Mouse (Mus musculus) small intestine, adult 2 months (tissue): ENCODE measurements around the gene Tssc4. TPM values are rescaled to one million over a fixed set of nuclear protein-coding genes. Genes with fewer than 3 reads are reported as not detected.
A peak's percentile ranks its signal among the peaks of the same experiment; 100 is the strongest.

Source experiments
- H3K27ac ChIP-seq: fragments of 200-500 bp; 2 replicates; pipeline ENCODE4 v1.5.1; 2012; ENCODE audit warnings: low read depth, low read length, control low read depth, inconsistent platforms; ENCODE audit not compliant: insufficient read depth
- H3K27me3 ChIP-seq: fragments of 200-500 bp; 2 replicates; pipeline ENCODE4 v1.6.1; 2012; ENCODE audit warnings: mild to moderate bottlenecking, moderate library complexity, low read length, inconsistent platforms; ENCODE audit not compliant: control insufficient read depth, insufficient read depth
- H3K36me3 ChIP-seq: fragments of 200-500 bp; 2 replicates; pipeline ENCODE4 v1.6.1; 2012; ENCODE audit warnings: mild to moderate bottlenecking, low read length, control low read depth, inconsistent platforms; ENCODE audit not compliant: control insufficient read depth, insufficient read depth
- H3K4me1 ChIP-seq: fragments of 200-500 bp; 2 replicates; pipeline ENCODE4 v1.6.1; 2012; ENCODE audit warnings: low read length, inconsistent platforms, mixed read lengths; ENCODE audit not compliant: control insufficient read depth, insufficient read depth, insufficient read length
- H3K4me3 ChIP-seq: fragments of 200-500 bp; 2 replicates; pipeline ENCODE4 v1.5.1; 2012; ENCODE audit warnings: low read depth, mild to moderate bottlenecking, control low read depth, inconsistent platforms, low read length, moderate library complexity
- CTCF ChIP-seq: fragments of 200-500 bp; IDR thresholded peaks from 2 replicates; pipeline ENCODE4 v1.5.1; 2012; ENCODE audit warnings: low read depth, mild to moderate bottlenecking, control low read depth, inconsistent platforms, low read length, moderate library complexity, mixed read lengths; ENCODE audit not compliant: insufficient replicate concordance, insufficient read length; ENCODE audit errors: extremely low read depth
- POLR2A ChIP-seq: fragments of 200-500 bp; IDR thresholded peaks from 2 replicates; pipeline ENCODE4 v1.6.1; 2012; ENCODE audit warnings: low read depth, mild to moderate bottlenecking, control low read depth, inconsistent platforms, low read length, moderate library complexity
- WGBS: fragments of 180-500 bp; shearing (Covaris S2); methylation state at CpG from one replicate; pipeline ENCODE4 v1.1.7; 2018; 5-methylcytosine and 5-hydroxymethylcytosine counted together
- polyA plus RNA-seq: library from polyadenylated mRNA; depleted of rRNA; stranded (reverse); fragments of >200 nt; gene quantifications from 2 replicates; pipeline ENCODE4 v1.2.3, GENCODE M21; 2012

Tssc4 gene
- polyA plus RNA-seq, 1 experiment: 60.0 TPM

DNA sequence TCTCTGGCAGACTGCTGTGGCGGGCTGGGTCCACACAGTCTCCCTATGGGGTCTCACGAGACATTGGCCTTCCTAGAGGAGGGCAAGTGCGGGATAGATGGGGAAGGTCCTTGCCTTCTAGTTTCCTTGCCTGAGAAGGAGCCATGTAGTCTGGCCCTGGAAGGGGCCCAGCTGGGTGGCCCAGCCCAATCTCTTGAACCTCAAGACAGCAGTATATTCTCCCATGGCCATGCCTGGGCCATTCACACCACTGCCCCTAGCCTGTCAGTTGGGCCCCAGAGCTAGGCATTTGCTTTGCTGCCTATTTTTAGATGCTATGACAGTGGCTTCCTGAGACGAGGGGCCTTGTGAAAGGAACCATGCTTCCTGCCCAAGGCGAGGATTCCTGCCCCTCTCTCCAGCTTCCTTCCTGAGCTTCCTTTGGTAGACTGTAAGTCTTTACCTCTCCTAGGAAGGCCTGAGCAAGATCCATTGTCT is 10.8 kb upstream of the Tssc4 start:
- no peak overlapping the region for H3K4me3 ChIP-seq
- peaks cover 61% of the 10 kb centered on the region for H3K4me1 ChIP-seq
- no peaks in the 10 kb centered on the region for H3K27me3 ChIP-seq
- H3K27ac ChIP-seq: peak overlapping the region; percentile 79
- H3K36me3 ChIP-seq: peaks cover 13% of the 10 kb centered on the region
- TF ChIP-seq CTCF: no peak
- TF ChIP-seq POLR2A: no peak
- WGBS: 43% methylated on average over 5 of the region's 5 CpGs

DNA sequence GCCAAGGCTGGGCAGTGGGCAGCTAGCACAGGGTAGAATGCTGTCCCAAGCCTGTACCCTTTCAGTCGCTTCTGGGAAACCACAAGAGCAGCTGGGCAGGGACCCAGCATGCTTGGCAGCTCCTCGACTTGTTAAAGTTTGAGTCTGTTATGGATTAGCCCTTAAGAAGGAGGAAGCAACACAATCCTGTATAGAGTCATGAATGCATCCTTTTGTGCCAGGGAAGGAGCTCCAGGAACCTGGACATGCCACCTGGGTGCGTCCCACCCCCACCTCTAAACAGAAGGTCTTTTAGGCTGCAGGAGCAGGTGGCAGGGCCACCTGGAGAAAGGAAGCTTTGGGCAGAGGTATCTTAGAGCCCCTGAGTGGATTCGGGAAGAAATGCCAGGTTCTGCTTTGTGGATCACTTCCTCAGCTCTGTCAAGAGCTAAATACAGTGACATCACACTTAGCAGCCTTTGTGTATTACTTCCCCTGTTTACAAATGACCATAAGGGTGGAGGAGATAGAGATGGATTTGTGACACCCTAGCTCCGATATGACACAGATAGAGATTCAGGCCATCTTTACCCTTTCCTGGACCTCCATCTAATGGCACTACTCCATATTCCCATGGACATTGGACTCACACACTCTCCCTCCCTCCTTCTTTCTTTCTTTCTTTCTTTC is 9.7 kb upstream of the Tssc4 start:
- no peaks in the 10 kb centered on the region for H3K27me3 ChIP-seq
- WGBS: 17% methylated on average over 5 of the region's 5 CpGs
- TF ChIP-seq POLR2A (no peak), CTCF (no peak)
- peaks cover 56% of the 10 kb centered on the region for H3K4me1 ChIP-seq
- H3K27ac ChIP-seq: peak overlapping the region; percentile 79
- H3K36me3 ChIP-seq: peaks cover 19% of the 10 kb centered on the region
- no peak overlapping the region for H3K4me3 ChIP-seq

DNA sequence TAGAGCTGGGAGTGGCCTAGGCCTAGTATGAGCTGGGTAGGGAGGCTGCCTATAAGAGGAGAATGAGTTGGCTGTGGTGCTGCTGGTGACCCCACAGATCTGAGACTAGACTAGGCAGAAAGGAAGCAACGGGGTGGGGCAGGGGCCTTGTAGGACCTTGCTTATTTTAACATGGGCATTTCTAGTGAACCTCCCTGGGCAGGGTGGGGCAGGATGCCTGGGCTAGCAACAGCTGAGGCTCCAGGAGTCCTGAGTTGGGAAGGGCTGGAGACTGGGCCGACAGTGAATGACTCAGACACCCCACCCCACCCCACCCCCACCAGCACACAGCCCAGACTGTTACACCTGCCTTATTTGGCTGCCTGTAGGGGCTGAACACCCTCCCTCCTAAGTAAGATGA is 6.3 kb upstream of the Tssc4 start:
- peaks cover 29% of the 10 kb centered on the region for H3K4me1 ChIP-seq
- WGBS: 41% methylated on average over 2 of the region's 2 CpGs
- H3K4me3 ChIP-seq: no peak overlapping the region
- TF ChIP-seq CTCF (no peak), POLR2A (no peak)
- H3K27me3 ChIP-seq: no peaks in the 10 kb centered on the region
- H3K36me3 ChIP-seq: peaks cover 41% of the 10 kb centered on the region
- H3K27ac ChIP-seq: no peak overlapping the region

DNA sequence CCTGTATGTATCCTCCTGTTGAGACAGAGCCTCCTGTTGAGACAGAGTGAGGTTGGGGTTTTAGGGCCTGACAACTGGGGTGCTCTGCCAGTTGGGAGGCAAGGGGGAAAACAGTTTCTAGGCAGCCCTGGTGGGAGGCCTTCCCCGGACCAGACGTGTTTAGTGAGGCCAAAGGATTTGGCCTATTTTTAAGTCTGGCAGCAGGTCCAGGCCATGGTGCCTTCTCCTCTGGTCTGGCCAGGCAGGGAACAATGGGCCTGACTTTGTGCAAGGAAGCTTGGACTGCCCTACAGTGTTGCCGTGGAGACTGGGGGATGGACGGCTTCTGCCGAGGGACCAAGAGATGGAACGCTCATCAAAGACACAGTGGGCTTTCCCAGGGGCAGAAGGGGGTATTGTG is 4.8 kb upstream of the Tssc4 start:
- Histone ChIP-seq H3K4me3 (no peak overlapping the region), H3K36me3 (peaks cover 43% of the 10 kb centered on the region), H3K27me3 (no peaks in the 10 kb centered on the region), H3K27ac (no peak overlapping the region), H3K4me1 (peaks cover 20% of the 10 kb centered on the region)
- TF ChIP-seq POLR2A (no peak), CTCF (no peak)
- WGBS: 79% methylated on average over 6 of the region's 6 CpGs

DNA sequence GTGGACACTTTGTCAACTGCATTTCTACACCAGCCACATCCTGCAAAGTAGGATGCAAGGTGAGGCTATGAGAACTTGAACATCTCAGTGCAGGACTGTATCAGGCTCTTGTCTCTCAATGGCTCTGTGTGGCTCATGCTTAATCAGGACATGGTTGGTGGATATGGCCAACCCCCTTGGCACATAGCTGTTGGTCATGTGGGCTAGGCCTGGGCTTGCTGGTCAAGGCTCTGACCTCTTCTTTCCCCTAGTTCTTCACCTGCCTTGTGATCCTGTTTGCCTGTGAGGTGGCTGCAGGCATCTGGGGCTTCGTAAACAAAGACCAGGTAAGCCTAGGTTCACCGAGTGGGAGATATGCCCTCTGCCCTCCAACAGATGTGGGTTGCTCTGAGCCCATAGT is 3.4 kb upstream of the Tssc4 start:
- Histone ChIP-seq H3K36me3 (peaks cover 43% of the 10 kb centered on the region), H3K4me3 (no peak overlapping the region)
- 81% methylated on average over 2 of the region's 2 CpGs for WGBS

DNA sequence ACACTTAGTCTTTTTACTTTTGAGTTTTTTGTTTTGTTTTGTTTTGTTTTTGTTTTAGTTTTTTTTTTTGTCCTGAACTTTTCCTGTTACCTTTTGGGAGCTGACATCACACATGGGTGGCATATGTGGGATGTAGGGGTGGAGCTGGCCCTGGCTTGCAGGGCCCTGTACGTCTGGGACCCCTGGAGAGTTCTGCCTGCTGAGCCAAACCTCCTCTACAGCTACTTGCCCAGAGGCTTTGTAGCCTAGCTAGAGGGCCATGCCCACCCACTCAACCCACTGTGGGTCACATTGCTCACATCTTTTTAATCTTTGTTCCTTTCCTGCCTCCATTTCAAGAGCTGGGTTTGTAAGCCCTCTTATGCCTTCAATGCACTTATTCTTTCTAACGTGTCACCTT is 1.6 kb upstream of the Tssc4 start:
- no peak overlapping the region for H3K4me3 ChIP-seq
- no peak overlapping the region for H3K27ac ChIP-seq
- peaks cover 19% of the 10 kb centered on the region for H3K4me1 ChIP-seq
- peaks cover 37% of the 10 kb centered on the region for H3K36me3 ChIP-seq
- WGBS: 79% methylated on average over 2 of the region's 2 CpGs
- H3K27me3 ChIP-seq: no peaks in the 10 kb centered on the region
- TF ChIP-seq CTCF (no peak), POLR2A (no peak)

More for the DNA sequence above, 3.4 kb upstream of the Tssc4 start:
- Histone ChIP-seq H3K4me1 (peaks cover 20% of the 10 kb centered on the region), H3K27ac (no peak overlapping the region), H3K27me3 (no peaks in the 10 kb centered on the region)
- TF ChIP-seq POLR2A (no peak), CTCF (no peak)

DNA sequence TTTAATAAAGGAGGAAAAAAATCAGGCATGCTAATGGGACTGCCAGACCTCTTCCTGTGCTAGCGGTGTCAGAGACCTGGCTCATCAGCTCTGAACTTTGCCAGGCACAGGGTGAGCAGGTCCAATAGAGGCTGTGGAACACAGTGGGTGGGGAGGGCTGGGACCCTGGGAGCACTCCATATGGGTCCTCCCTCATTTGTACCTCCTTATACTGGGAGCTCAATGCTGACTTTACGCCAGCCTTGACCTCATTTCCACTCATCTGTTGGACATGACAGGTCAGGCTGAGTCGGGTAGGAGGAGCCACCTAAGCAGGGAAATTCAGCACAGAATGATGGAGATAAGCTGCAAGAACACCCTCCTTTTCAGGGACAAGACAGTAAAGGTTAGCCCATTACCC is 1.2 kb upstream of the Tssc4 start:
- Histone ChIP-seq H3K36me3 (peaks cover 34% of the 10 kb centered on the region), H3K4me3 (no peak overlapping the region), H3K27ac (no peak overlapping the region), H3K4me1 (peaks cover 16% of the 10 kb centered on the region), H3K27me3 (no peaks in the 10 kb centered on the region)
- TF ChIP-seq POLR2A (no peak), CTCF (no peak)
- whole genome bisulfite sequencing: 89% methylated on average over 3 of the region's 3 CpGs

DNA sequence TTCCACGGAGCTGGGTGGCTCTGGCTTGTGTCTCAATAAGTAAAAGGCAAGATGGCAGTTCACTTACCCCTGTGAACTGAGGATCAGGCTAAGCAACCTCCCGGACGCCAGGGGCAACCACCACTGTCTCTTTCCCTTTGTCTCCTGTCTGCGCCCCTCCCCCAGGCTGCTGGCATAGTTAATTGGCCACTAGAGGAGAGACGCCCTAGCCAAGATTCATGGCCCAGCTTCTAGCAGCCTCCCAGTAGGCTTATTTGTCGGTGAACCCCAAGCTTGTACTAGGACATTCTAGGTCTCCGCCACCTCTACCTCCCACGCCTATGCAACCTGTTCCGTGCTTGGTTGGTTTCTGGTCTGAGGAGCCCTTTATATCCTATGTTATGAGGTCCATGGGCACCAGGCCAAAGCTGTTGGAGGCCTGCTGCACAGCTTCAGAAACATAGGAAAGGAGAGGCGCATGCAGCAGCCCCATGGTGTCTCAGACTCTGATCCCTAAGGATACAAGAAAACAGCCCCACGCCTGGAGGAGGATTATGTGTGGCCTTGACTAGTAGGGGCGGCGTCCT is 650 bp upstream of the Tssc4 start:
- Histone ChIP-seq H3K4me1 (peaks cover 16% of the 10 kb centered on the region), H3K27ac (peak overlapping the region; percentile 38), H3K36me3 (peaks cover 30% of the 10 kb centered on the region), H3K27me3 (no peaks in the 10 kb centered on the region), H3K4me3 (peak overlapping the region; percentile 70)
- WGBS: 56% methylated on average over 13 of the region's 13 CpGs
- TF ChIP-seq CTCF: no peak
